Mouse (Mus musculus) lung, postnatal 25 days (tissue): ENCODE results near the gene Ccdc184.

ENCODE experiments used
- DNase-seq: peaks from one replicate; pipeline ENCODE4 v3.0.0; 2022; ENCODE audit warnings: low spot score

Gene Ccdc184

GRCm38 (mm10) chr15:98166963-98167644 is at the start of gene Ccdc184:
Ccdc184 (plus strand) TSS chr15:98167158.
- no peak for DNase-seq

- no peak for DNase-seq
Observed at GRCm38 (mm10) chr15:98119363-98119762, 47.6 kb upstream of the Ccdc184 start.

GRCm38 (mm10) chr15:98120831-98121230 is 46.1 kb upstream of the Ccdc184 start:
- DNase-seq = no peak

- no peak for DNase-seq
Observed at GRCm38 (mm10) chr15:98131001-98131400, 36.0 kb upstream of the Ccdc184 start.

GRCm38 (mm10) chr15:98131451-98131850 is 35.5 kb upstream of the Ccdc184 start:
- no peak for DNase-seq

GRCm38 (mm10) chr15:98131942-98132655 is 34.9 kb upstream of the Ccdc184 start:
- DNase-seq = peak; percentile 5

GRCm38 (mm10) chr15:98133471-98133870 is 33.5 kb upstream of the Ccdc184 start:
- no peak for DNase-seq

- no peak for DNase-seq
Observed at GRCm38 (mm10) chr15:98134034-98134433, 32.9 kb upstream of the Ccdc184 start.

GRCm38 (mm10) chr15:98134666-98135065 is 32.3 kb upstream of the Ccdc184 start:
- no peak for DNase-seq

GRCm38 (mm10) chr15:98135671-98136070 is 31.3 kb upstream of the Ccdc184 start:
- no peak for DNase-seq

GRCm38 (mm10) chr15:98136871-98137270 is 30.1 kb upstream of the Ccdc184 start:
- DNase-seq = no peak

- no peak for DNase-seq
Observed at GRCm38 (mm10) chr15:98139763-98140162, 27.2 kb upstream of the Ccdc184 start.

- no peak for DNase-seq
Observed at GRCm38 (mm10) chr15:98140809-98141208, 26.1 kb upstream of the Ccdc184 start.

- no peak for DNase-seq
Observed at GRCm38 (mm10) chr15:98142515-98142914, 24.4 kb upstream of the Ccdc184 start.

- DNase-seq = no peak
Observed at GRCm38 (mm10) chr15:98144861-98145507, 22.0 kb upstream of the Ccdc184 start.

GRCm38 (mm10) chr15:98145559-98146181 is 21.3 kb upstream of the Ccdc184 start:
- DNase-seq = peak; percentile 93

- no peak for DNase-seq
Observed at GRCm38 (mm10) chr15:98148356-98148755, 18.6 kb upstream of the Ccdc184 start.

GRCm38 (mm10) chr15:98149166-98149602 is 17.8 kb upstream of the Ccdc184 start:
- DNase-seq = no peak

- no peak for DNase-seq
Observed at GRCm38 (mm10) chr15:98152916-98153315, 14.0 kb upstream of the Ccdc184 start.

GRCm38 (mm10) chr15:98153625-98154024 is 13.3 kb upstream of the Ccdc184 start:
- DNase-seq = peak; percentile 41

GRCm38 (mm10) chr15:98154146-98154545 is 12.8 kb upstream of the Ccdc184 start:
- DNase-seq = no peak

GRCm38 (mm10) chr15:98154631-98155030 is 12.3 kb upstream of the Ccdc184 start:
- DNase-seq = no peak

- no peak for DNase-seq
Observed at GRCm38 (mm10) chr15:98155272-98155671, 11.7 kb upstream of the Ccdc184 start.
